Mouse (Mus musculus) NIH3T3 (cell line): ENCODE results near the gene Vtcn1.

Experiments
- DNase-seq: peaks from one replicate; pipeline ENCODE4 v3.0.0-alpha.2; 2012; ENCODE audit warnings: low read depth

Vtcn1 gene

GRCm38 (mm10) chr3:100856050-100856815, 31.0 kb downstream of the Vtcn1 start:
- no peak for DNase-seq

- DNase-seq = no peak
Observed at GRCm38 (mm10) chr3:100857139-100857538, 31.9 kb downstream of the Vtcn1 start.

- DNase-seq = peak; percentile 81
Observed at GRCm38 (mm10) chr3:100858334-100859002, 33.2 kb downstream of the Vtcn1 start.

- no peak for DNase-seq
Observed at GRCm38 (mm10) chr3:100861307-100862303, 36.3 kb downstream of the Vtcn1 start.

GRCm38 (mm10) chr3:100866946-100867345, 41.7 kb downstream of the Vtcn1 start:
- DNase-seq = peak; percentile 36

GRCm38 (mm10) chr3:100877057-100877456, 51.8 kb downstream of the Vtcn1 start:
- DNase-seq = no peak

GRCm38 (mm10) chr3:100881403-100881802, 56.1 kb downstream of the Vtcn1 start:
- DNase-seq = no peak

GRCm38 (mm10) chr3:100881843-100882634, 56.8 kb downstream of the Vtcn1 start:
- no peak for DNase-seq

- DNase-seq = peak; percentile 74
Observed at GRCm38 (mm10) chr3:100889234-100889633, 64.0 kb downstream of the Vtcn1 start.

GRCm38 (mm10) chr3:100890406-100890805, 65.1 kb downstream of the Vtcn1 start:
- DNase-seq = no peak

- peak; percentile 72 for DNase-seq
Observed at GRCm38 (mm10) chr3:100892383-100893335, 67.4 kb downstream of the Vtcn1 start.

GRCm38 (mm10) chr3:100895500-100895899, 70.2 kb downstream of the Vtcn1 start:
- no peak for DNase-seq

- DNase-seq = no peak
Observed at GRCm38 (mm10) chr3:100906128-100906527, 80.9 kb downstream of the Vtcn1 start.

- no peak for DNase-seq
Observed at GRCm38 (mm10) chr3:100906916-100907315, 81.7 kb downstream of the Vtcn1 start.

- DNase-seq = no peak
Observed at GRCm38 (mm10) chr3:100908594-100908993, 83.3 kb downstream of the Vtcn1 start.

- no peak for DNase-seq
Observed at GRCm38 (mm10) chr3:100910621-100911020, 85.4 kb downstream of the Vtcn1 start.

- DNase-seq = no peak
Observed at GRCm38 (mm10) chr3:100911026-100911425, 85.8 kb downstream of the Vtcn1 start.

GRCm38 (mm10) chr3:100911498-100912213, 86.4 kb downstream of the Vtcn1 start:
- DNase-seq = peak; percentile 32

- peak; percentile 85 for DNase-seq
Observed at GRCm38 (mm10) chr3:100916844-100917243, 91.6 kb downstream of the Vtcn1 start.
